Mouse (Mus musculus): ENCODE measurements around the gene Vgll2.

Vgll2 gene

GRCm38 (mm10) chr10:52022413-52023212 lies at the start of gene Vgll2:
Vgll2 (plus strand) TSS chr10:52022502.
- DNase-seq (ENCODE audit: low spot score) = no peak

GRCm38 (mm10) chr10:51975137-51975536 lies 47.2 kb upstream of the Vgll2 start:
- DNase-seq (ENCODE audit: low spot score) = no peak

DNA sequence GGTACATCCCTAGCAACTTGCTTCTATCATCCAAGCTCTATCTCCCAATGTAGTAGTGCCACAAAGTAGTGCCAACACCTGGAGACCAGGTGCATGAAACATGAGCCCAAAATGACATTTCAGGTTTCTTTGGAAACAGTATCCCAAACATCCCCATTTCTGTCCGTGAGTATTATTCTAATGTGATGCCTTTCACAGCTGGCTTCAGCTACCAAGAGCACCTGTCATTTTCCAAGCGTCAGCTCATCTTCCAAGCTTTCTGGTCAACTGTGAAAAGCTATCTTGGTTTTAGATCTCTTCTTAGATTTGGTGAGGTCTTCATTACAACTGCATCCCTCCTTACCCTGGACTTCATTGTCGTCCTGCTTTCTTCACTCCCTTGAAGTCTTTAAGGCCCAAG lies 46.7 kb upstream of the Vgll2 start:
- DNase-seq (ENCODE audit: low spot score) = no peak

DNA sequence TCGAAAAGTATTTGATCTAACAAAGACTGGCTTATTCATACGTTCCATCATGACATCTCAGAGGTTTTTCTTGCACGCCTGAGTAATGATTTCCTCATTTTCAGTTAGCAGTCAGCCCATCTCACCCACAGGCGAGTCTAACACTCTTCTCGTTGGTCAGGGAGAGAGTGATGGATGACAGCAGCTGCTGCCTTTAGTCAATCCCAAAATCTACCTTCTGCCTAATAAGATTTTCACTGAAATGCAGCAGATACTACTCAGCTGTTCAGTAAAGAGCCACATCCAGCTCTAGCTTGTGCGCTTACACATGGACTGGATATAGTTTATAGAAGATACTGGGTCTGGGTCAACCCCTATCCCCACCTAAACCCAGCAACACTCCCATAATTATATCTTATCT lies 40.7 kb upstream of the Vgll2 start:
- no peak for DNase-seq (ENCODE audit: low spot score)

- DNase-seq (ENCODE audit: low spot score) = no peak
Observed at GRCm38 (mm10) chr10:51982395-51982794, 39.9 kb upstream of the Vgll2 start.

DNA sequence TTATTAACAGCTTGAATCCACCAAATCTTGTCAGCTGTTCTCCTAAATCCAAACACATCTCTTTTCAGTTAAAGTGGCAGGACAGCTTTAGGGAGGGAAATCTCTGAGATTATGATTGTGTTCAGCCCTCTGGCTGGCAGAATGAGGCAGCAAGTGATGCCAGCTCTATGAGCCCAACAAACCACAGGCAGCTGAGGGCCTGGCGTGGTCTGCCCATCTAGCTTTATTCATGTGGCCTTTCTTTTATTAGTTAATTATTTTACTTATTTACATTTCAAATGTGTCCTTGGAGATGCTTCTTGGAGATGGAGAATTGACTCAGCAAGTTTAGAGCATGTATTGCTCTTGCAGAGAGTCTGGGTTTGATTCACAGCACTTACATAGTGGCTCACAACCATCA lies 3.8 kb upstream of the Vgll2 start:
- no peak for DNase-seq (ENCODE audit: low spot score)

DNA sequence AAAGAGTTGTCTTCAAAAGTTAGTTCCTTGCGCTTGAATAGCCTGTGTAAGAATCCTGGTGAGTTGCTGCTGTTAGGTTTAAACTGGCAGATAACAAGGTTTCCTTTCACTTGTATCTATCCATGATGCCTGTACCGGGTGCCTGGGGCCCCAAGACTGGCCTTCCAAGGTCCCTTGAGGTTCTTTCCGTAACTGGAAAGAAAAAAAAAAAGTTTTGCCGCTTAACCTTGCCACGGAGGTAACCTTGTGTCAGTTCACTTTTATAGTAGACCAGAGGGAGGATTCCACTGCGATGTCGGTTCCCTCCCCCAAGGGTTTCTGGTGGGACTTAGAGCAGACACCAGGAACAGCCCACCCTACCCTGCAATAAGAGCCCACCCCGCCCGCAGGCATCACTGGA lies 1.1 kb upstream of the Vgll2 start:
- DNase-seq (ENCODE audit: low spot score) = no peak

DNA sequence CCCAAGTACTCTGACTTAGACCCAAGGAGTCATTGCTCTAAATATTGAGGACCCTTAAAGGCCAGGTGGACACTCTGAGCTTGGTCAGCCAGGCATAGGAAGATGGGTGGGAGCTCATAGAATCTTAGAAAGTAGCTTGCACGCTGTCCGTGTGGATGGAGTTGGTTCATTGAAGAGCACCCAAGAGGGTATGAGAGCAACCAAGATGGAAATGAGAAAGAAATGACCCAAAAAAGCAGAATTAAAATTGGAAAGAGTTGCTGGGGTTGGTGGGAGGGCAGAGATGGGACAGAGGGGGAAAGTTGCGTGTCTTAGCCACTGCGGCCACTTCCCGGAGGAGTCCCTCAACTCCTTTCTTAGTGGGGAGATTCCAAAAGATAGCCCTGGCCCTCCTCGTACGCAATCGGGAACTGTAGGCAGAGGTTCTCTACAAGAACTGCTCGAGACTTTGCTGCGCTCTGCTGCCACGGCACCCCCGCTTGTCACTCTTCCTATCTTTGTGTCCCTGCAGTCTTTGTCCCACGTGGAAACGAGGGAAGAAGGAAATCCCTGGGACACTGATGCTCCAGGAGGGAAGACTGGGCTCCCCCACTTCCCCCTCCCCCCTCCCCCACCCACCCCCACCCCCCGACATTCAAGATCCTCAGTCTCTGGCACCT lies 437 bp upstream of the Vgll2 start:
- no peak for DNase-seq (ENCODE audit: low spot score)

DNA sequence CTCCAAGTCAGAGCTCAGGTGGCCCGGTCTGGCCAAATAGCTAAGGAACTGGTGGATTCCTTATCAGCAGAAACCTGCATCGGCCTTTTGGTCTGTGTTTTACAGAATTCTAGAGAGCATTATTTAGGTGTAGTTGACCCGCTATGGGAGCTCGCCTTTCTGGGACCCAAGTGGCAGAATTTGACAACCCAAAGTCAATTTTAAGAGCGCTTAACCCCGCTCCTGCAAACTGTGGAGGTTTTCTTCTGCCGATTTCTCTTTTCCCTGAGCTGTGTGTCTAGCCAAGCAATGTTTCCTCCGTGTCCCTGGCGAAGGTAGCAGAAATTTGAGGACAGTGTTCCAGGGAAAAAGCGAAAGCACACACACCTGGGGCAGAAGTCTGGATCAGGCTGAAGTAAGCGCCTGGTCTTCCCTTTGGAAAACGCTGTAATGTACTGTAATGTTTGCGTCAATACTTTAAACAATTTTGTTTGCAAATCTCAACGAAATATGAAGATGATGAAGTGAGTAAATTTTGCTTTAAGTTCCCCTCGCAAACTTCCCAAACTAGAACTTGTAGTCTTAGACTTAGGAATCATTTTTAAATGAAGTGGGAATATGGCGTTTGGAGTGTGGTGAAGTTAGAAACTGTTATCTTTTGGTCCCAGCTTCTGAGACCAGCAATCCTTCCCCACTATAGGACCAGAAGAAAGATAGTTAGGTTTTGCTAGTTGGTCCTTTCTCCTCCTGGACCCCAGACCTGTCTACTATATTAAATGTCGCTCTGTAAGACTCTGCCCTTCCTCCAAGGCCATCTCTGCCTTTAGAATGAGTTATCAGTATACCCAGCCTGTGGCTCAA lies 1.1 kb downstream of the Vgll2 start:
- no peak for DNase-seq (ENCODE audit: low spot score)

DNA sequence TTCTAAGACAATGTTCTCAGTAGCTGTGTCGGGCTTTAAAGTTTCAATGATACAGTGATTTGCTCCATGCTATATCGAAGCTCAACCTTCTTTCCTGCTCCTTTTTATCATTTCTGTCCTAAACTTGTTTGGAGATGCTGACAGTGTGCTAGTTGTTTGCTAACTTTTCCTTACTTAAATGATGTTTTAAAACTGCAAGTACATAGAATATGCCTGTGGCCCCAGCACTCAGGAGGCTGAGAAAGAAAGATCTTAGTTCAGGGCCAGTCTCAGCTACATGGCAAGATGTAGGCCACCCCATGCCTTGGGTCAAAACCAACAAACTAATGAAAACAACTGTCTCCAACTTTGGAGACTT lies 1.7 kb downstream of the Vgll2 start:
- DNase-seq (ENCODE audit: low spot score) = no peak

- no peak for DNase-seq (ENCODE audit: low spot score)
Observed at GRCm38 (mm10) chr10:52025291-52025690, 3.0 kb downstream of the Vgll2 start.

GRCm38 (mm10) chr10:52025821-52026220 lies 3.5 kb downstream of the Vgll2 start:
- no peak for DNase-seq (ENCODE audit: low spot score)

- no peak for DNase-seq (ENCODE audit: low spot score)
Observed at GRCm38 (mm10) chr10:52027161-52028035, 5.1 kb downstream of the Vgll2 start.

DNA sequence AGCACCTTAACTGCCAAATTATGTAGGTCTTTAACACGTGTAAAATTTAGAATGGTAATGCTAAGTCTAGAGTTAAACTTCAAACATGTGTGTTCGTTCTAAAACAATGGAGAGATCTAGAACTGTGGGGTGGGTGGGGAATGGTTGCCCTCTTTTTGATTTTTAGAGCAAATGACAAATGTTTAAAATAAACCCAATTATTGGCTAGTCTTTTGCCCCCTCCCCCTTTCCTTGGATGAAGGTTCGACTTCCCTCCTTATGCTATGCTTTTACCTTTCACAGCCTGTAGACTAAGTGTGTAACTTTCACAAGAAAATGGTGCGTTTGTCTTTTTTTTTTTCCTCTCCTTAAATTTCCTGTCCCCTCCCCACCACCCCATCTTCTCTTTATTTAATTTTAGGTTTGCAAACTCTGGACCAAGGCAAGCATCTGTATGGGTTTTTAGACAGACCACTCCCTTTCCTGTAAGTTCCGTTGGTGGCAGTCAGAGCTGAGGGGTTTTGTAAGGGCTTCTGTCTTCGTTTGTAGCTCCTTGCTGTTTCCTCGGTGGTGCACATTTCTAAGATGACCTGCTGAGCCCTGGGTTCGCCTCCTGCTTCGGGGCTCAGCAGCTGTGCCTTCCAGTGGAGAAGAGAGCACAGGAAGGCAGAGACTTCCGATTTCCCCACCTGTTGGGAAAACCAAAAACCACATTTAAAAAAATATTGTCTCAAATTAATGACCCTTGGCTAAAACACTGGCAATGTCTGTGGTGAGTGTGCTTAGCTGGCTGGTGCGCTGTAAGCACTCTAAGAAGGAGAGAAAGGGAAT lies 6.5 kb downstream of the Vgll2 start:
- DNase-seq (ENCODE audit: low spot score) = no peak

GRCm38 (mm10) chr10:52029421-52030080 lies 7.2 kb downstream of the Vgll2 start:
- no peak for DNase-seq (ENCODE audit: low spot score)

- no peak for DNase-seq (ENCODE audit: low spot score)
Observed at GRCm38 (mm10) chr10:52033729-52034128, 11.4 kb downstream of the Vgll2 start.

GRCm38 (mm10) chr10:52039392-52039791 lies 17.1 kb downstream of the Vgll2 start:
- no peak for DNase-seq (ENCODE audit: low spot score)

GRCm38 (mm10) chr10:52043086-52043485 lies 20.8 kb downstream of the Vgll2 start:
- DNase-seq (ENCODE audit: low spot score) = no peak

DNA sequence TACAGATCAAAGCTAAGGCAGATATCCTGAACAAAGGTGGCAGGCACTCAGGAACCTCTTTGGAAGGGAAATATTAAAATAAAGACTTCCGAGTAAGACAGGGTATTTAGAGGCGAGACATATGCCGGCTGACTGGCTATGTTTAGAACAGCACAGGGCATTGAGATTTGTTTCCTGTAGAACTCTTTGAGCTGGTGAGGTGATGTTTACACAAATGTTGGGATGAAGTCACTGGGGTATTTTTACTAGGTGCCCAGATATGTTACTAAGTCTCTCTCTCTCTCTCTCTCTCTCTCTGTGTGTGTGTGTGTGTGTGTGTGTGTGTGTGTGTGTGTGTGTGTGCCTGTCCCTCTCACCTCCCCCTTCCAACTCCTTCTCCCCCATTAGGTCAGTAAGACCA lies 26.0 kb downstream of the Vgll2 start:
- DNase-seq (ENCODE audit: low spot score) = no peak

DNA sequence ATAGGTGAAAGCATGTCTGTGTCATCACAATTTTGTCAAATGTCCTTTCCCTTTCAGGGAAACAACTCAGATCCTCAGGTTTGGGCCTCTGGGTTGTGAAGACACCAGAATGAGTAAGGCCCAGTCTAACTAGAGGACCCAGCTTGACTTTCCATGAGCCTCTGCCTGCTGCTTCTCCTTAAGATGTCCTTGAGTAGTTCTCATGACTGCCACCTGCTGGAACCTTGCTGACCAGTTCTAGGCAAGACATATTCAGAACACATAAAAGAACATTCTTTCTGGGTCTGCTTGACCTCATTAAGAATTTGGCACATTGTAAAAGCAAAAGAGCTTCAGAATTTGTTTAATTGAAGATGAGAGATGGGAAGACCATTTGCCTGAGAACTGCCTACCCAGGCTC lies 50.2 kb downstream of the Vgll2 start:
- DNase-seq (ENCODE audit: low spot score) = no peak

Data from spleen, adult 12 weeks (tissue).